Mouse (Mus musculus) heart, adult 18-20 months (tissue): Measurements from ENCODE around the gene Smad6. TPM values are rescaled to one million over a fixed set of nuclear protein-coding genes. Genes with fewer than 3 reads are reported as not detected.

Experiments
- DNase-seq, 2 experiments: peaks; one replicate each; pipeline ENCODE4 v3.0.0; 2021 to 2022; ENCODE audit warnings: mixed read lengths in 1 of 2
- total RNA-seq, 2 experiments: library from RNA; stranded (reverse); gene quantifications; 2 replicates each; pipeline ENCODE4 v1.2.3; 2021

Smad6 gene
- total RNA-seq, 2 experiments from 2014 or later: 9.0 to 11.3 TPM

DNA sequence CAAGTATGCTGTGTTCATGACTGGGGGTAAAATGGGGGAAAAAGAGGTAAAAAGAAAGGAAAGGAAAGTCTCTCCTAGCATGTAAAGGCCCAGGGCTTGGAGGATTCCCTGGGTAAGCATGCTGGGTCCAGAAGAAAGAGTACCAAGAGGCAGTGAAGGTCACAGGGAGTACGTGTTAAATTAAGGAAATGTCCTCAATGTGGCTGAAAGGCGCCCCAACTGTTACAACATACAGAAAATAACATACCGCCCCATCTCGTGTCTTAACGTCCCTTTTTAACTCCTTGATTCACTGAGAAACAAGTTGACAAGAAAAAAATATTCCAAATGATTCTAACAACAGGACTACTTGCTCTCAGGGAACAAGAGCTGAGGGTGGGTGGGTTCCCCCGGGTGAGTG lies 36.7 kb downstream of the Smad6 start:
- DNase-seq: no peak

DNA sequence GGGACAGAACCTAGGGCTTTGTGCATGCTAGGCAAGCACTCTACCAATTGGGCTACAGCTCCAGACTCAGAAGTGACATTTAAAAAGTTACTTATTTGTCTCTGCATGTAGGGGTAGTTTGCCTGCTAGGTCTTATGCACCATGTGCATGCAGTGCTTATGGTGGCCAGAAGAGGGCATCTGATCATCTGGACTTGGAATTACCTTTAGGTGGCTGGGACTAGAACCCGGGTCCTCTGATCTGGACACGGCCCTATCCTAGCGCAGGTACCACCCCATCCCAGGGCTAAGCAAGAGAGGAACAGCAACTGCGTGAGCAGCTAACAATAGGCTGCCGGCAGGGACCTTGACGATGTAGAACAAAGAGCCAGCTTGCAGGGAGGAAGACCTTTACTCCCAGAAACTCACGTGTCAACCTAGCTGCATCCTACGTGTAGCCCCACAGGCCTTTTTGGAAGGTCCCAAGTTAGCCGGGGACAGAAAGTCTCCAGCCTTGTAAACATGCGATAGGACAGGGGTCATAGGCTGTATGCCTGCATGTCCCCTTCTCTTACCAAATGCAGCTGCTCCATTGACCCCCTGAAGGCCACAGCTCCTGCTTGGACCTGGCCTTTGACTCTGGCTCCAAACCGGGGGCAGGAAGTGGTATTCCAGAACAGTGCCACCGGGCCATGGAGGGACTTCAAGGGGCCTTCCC lies 38.8 kb downstream of the Smad6 start:
- DNase-seq: no peak

DNA sequence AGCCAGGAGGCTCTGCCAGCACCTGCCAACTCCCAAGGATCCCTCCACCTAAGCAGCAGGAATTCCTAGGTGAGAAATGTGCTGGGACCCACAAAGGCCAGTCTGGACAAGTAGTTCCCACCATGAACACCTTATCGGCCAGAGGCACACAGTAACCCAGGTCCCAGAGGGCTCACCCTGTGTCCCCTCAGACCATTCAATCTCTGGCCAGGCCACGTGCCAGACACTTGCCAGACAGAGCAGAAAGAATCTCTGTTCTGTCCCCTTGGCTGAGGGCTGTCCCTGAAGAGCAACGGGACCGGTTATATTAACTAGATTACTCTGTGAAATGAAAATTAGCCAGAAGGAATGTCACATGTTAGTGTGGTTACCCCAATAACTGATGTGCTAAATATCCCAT lies 39.9 kb downstream of the Smad6 start:
- no peak for DNase-seq

DNA sequence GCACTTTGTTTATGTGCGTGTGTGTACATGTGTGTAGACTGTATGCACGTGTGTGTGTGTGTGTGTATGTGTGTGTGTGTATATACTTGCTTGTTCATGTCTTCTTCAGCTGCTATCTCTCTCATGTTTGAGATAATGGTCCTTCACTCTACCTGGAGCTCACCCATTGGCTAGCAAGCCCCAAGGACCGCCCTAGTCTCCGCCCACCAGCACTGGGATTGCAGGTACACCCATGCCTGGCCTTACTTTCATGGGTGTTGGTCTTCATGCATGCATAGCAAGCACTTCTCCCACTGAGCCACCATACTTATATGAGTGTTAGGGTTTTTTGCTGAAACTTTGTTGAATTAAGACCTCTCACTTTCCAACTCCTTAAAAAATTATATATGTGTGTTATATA lies 40.5 kb downstream of the Smad6 start:
- no peak for DNase-seq

DNA sequence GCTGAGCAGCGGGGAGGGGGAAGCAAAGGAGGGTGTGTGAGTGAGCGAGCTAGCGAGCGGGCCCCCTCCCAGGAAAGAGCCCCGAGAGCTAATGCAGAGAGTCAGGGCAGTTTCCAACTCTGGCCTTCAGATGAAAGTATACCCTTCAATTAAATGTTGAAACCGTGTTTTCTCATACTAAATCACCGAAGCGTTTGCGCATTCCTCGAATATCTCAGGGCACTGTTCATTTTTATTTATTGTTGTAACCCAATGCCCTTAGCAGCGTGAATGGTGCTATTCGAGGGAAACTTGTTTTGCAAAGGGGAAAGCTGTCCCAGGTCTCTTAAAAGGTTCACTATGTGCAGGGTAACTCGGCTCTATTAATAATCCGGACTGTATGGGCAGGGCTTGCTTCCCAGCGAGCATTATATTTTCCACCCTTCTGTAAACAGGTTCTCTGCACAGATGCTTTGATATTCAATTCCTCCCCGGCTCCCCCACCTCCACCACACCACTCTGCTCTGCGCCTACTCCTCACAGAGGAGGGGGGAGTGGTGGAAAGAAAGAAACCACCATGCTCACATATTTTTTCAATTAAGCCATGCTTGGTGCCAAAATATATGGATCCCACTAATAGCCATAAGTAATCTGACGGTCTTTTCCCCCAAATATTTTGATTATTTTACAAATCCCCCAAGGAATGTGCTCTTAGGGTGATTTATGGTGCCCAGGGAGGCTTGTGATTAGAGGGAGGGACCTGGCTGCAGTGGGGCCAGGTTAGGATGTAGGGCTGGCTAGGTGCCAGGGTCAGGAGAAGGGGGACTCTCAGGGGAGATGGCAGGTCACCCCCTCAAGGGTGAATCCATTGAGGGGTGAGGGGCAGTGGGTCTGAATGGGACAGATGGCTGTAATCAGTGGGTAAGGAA lies 41.4 kb downstream of the Smad6 start:
- no peak for DNase-seq

DNA sequence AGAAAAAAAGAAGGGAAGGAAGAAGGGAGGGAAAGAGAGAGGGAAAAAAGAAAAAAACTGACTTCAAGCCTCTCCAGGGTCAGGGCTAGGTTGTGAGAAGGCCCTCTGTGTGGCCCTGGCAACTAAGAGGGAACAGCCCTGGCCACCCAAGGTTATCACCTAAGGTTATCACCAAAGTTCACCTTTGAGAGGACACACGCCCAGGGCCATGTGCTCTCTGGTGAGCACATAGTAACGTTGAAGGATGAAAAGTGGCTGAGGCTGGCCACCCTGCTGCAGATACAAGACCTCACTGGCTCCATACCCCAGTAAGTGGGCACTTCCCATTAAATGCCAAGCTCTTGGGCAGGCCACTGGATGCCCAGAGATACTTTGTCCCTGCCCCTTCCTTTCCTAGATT lies 42.6 kb downstream of the Smad6 start:
- no peak for DNase-seq

DNA sequence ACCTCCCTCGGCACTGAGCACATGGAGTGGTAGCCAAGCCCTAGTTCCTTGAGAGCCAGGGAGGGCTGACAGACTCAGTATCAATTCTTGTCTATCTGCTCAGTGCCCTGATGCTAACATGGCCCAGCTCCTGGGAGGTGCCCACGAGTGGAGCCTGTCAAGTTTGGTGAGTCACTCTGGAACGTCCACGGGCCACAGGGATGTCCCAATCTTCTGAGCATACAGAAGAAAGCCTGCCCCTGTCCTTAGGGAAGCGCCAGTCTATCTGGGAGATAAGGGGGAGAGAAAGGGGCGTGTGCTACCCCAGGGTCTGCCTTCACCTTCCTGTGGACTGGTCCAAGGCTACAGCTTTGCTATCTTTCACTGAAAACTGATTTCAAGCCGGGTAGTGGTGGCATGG lies 43.2 kb downstream of the Smad6 start:
- DNase-seq: no peak

DNA sequence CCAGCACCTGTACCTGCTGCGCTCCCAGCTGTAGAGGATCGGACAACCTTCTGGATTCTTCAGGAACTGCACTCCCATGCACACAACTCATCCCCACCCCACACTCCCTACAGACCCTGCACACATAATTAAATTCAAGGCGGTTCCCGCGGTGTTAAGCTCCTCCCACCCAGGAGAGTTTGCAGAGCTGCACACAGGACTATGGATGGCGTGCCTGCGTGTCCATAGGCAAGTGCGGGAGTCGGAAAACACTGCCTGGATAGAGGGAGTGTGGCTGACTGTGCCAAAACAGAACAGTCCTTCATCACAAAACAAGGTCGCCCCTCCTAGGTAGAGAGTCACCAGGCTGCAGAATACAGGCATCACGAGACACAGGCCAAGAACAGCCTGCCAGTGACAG lies 45.9 kb downstream of the Smad6 start:
- DNase-seq: no peak

DNA sequence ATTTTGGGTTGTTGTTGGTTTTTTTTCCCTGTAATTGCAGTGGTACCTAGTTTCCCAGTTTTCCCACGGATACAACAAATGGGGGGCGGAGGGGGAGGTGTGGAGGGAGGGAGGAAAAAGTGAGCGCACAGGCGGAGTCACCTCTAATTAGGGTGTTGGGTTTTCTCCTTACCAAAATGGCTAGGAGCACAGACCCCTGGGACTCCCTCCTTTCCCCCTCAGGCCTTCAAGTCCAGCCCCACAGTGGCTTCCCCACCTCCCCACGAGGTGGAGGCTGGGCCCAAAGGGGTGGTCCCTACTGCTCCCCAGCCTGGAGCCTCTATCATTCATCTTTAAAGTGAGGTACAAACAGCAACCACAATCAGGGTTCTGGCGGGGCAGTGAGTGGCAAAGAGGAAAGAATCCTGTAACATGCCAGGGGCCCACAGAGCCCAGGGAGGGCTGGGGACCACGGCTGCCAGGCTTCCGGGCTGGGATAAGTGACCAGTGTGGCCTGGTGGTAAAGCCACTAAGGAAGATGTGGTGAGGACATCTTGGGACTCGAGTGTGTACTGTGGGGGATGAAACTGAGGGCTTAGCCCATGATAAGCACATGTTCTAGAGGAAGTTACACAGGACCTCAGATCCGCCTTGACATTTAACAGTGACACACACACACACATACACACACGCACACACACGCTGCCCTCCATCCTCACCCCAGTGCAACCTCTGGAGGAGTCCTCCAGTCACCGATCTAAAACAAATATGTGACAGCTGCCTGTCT lies 47.4 kb downstream of the Smad6 start:
- DNase-seq: no peak

DNA sequence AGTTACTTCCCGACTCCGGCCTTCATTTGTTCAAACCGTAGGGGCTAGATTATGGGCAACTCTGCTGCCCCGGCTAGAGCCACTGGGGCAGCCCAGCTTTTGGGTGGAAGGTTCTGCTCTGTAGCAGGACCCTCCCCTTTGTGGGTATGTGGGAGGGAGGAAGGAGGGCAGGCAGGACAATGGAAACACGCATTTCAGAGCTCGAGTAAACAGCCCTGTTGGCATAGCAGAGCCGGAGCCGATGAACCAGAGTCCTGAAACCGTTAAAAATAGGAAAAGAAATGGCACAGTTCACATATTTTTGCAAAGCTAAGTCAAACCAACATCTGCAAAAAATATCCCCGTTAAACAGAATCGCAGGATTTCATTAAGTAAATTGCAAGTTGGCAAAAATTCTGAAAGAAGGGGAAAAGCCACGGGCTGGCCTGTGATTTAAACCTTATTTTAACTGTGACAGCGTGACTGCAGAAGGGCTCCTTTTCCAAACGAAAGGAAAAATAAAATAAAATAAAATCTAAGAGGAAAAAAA lies 48.1 kb downstream of the Smad6 start:
- no peak for DNase-seq

DNA sequence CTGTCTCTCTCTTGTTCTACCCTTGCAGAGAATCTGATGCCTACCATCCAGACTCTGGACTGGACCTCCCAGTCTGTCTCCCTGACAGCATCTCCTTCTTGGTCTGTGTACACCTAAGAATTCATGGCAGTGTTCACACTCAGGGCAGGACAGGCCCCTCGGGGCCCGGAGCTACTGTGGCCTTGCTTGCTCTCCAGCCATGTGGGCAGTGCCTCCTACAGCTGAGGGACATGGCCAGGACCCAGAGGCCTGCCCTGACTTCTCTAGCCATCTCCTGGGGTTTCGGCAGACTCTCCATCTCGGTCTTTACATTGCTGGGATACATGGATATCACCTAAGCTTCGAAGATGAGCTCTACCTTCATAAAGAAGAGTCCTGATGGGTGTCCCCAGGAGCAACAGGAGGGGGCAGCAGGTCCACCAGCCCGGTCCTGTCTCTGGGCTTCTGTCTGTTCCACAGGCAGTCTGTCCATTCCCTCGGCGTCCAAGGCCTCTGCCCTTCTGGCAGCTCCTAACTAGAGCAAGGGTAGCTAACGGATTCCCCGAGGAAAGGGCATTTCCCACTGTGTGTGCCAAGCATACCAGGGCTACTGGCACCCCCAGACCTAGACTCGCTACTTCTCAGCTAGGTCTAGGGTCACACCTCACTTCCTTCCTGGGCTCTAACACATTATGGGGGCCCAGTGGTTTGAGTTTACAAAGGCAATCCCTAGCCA lies 49.1 kb downstream of the Smad6 start:
- no peak for DNase-seq

DNA sequence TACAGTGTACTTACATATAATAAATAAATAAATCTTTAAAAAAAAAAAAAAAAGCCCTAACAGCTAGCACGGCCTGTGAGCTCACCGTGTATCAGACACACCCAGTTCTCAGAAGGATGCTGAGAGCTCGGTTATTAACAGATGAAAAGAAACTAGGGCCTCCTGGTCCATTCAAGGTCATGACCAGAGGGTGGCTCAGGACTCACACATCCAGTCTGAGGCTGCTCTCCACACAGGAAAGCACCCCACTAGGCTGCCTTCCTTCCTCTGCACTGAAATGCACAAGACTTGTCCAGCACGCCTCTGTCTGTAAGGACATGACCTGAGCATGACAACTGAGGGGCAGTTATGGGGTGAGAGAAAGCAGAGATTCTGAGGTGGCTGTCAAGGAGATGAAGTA lies 50.3 kb downstream of the Smad6 start:
- DNase-seq: no peak

DNA sequence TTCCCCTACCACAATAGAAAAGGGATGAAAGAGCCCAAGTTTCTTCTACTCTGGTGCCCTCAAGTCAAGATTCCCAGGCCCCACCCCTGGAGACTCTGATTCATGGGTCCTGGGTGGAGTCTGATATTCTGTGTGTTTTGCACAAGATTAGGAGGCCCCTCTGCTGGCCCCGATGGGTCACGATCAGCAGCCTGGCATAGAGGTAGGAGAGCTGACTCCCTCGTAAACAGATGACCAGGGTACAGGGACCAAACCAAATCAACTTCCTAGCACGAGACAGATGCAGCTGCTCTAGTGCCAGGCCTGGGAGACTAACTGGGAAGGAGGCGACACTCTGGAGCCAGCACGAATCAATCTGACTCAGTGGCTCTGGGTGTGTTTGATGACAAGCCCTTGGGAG lies 51.0 kb downstream of the Smad6 start:
- DNase-seq: no peak

DNA sequence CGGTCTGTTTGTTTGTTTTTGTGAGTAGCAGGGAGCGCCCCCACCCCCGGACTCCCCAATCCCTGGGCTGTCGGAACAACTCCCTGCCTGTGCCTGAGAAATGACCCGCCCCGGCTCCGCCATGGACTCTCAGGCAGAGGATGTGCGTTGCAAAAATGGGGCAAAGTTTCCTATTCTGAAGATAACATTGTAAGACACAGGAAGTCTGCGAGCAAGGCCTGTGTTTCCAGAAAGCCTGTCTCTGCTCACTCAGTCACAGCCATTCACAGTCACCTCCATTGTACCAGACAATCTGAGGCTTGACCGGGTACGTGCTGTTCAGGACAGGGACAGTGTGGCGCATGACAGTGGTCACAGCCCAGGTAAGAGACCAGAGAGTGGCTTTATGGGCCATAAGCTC lies 51.5 kb downstream of the Smad6 start:
- peak; percentile 68 to 84 for DNase-seq

DNA sequence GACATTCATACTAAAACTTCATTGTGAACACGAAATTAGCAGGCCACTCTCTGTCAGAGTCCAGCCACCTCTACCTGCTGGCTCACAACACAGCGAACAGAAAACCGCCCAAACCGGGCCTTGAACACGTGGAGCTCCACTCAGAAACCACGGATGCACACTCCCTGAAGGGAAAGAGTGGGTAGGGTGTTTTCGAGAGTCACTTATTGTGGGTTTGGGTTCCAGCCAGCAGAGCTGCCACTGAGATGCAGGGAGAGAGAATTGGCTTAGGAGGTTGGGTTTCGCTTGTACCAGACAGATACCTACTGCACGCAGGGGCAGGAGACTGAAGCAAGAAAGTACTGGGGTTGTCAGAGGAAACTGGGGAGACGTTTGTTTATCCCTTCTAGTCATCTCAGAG lies 52.4 kb downstream of the Smad6 start:
- DNase-seq: no peak

DNA sequence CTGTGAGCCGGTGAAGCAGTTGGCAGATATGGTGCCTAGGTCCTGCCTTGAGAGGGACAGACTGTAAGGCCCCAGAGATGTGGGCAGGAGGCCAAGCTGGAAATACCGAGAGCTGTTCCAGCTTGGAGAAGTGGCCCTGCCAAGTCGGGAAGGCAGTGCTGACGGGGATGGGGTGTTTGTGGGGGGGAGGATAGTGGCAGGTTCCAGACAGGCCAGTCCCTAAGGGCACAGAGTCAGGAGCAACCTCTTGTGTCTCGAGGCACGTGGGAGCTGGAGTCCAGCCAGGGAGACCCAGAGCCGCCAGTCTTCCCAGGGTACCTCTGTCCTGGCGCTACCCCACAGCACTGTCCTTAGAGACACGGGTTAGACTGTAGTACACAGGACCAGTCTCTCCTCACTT lies 53.3 kb downstream of the Smad6 start:
- peak; percentile 95 to 97 for DNase-seq

DNA sequence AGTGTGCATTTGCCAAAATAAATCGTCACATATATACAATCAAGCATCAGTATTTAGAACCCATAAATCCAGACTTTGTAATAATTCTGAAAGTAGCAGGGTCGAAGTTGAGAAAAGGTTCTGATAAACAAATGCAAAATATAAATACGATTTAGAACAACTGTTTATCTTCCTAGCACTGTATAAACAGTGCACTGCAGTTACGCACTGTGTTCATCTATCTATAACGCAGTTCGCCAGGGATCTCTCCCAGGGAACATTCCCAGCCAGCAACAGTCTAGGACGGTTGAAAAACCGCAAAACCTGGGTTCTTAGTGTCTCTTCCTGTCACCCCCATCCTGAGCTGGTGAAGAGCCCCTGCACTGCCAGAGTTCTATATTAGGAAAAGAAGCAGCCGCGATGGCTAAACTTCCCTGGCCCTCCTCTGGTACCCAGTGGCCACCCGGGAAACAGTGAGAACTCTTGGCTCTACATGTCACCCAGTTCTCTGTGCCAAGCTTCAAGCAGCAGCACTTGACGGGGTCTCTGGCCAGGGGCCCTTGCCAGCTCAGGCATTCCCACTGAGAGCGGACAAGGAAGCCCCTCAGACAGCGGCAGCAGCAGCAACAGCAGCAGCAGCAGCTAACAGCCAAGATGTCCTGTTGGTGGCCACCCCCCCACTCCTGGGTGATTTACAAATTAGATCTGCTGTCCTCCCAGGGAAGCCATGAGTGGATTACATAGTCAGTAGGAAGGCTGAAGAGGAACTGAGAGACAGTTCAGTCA lies 54.3 kb downstream of the Smad6 start:
- peak in 1 of 2 experiments; percentile 49 for DNase-seq

DNA sequence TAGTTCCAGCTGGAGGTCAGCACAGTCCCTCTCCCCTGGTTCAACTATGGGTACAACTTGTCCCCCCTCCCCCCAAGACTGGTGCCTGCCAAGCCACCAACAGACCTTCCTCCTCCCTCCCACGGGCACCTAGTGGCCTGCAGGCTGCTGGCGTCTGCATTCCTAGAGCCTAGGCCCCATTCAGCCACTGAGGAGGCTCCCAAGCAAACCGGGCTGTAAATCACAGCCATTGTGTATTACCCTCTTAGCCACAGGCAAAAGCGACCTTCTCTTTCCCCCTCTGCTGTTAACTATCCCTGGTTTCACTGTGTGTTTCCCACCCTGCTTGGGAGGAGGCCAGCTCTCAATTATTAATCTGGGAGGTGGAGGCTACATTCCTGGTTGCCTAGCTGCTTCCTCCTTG lies 56.3 kb downstream of the Smad6 start:
- no peak for DNase-seq

DNA sequence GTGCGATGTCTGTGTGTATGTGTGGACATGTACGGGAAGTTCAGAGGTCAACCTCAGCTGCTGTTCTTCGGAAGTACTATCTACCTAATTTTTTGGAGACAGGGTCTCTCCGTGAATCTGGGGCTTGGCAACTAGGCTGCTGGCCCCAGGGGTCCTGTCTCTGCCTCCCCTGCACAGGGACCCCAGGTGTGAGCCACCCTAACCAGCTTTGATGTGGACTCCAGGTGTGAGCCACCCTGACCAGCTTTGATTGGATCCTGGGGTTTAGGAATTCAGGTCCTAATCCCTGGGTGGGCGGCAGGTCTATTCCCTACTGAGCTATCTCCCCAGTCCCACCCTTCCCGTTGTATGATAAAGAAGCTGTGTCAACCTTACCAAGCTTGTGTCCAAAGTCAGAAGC lies 60.0 kb downstream of the Smad6 start:
- DNase-seq: no peak

DNA sequence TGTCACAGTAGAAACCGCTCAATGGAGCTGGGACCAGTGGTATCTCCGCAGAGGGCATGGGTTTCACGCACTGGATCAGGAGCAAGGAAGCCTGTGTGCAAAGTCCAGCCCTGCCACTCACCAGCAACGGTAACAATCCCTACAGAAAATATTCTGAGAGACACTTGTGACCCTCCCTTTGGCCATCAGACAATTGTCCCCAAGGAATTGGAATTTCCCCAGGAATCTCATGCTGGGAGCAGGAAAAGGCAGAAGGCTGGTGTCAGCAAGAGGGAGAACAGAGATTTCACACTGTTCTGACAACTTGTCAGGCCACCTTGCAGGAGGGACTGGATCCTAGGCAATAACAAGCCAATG lies 61.1 kb downstream of the Smad6 start:
- no peak for DNase-seq
